Mouse (Mus musculus) small intestine, adult 2 months (tissue): ENCODE data around the gene Fbln1.

ENCODE experiments used
- CTCF ChIP-seq: fragments of 200-500 bp; IDR thresholded peaks from 2 replicates; pipeline ENCODE4 v1.5.1; 2012; ENCODE audit warnings: low read depth, mild to moderate bottlenecking, control low read depth, inconsistent platforms, low read length, moderate library complexity, mixed read lengths; ENCODE audit not compliant: insufficient replicate concordance, insufficient read length; ENCODE audit errors: extremely low read depth
- POLR2A ChIP-seq: fragments of 200-500 bp; IDR thresholded peaks from 2 replicates; pipeline ENCODE4 v1.6.1; 2012; ENCODE audit warnings: low read depth, mild to moderate bottlenecking, control low read depth, inconsistent platforms, low read length, moderate library complexity

DNA sequence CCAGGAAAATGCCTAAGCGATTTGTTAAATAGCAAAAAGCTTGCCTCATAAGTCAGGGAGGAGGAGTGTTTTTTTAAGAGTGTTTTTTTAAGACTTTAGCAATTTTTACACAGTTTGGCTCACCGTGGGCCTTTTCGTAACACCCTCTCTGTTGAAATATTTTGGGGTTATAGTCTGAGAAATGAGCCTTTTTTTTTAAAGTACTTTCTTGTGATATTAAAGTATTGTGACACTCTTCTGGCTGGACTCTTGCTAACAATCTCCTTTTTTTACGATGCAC is 26.4 kb downstream of the Fbln1 start:
- TF ChIP-seq CTCF (no peak), POLR2A (no peak)
